Mouse (Mus musculus): Measurements from ENCODE around the gene Tk1.
"Not testable (repeated sequence)": the region's sequence is repeated elsewhere in the genome, so short reads cannot be mapped to it uniquely, and the experiment has no call there.

Tk1 gene

GRCm38 (mm10) chr11:117846640-117847039 lies 20.7 kb upstream of the Tk1 start:
- DNase-seq (ENCODE audit: low spot score), result no peak

- DNase-seq (ENCODE audit: low spot score), result no peak
Measured at GRCm38 (mm10) chr11:117845651-117846050, 19.8 kb upstream of the Tk1 start.

GRCm38 (mm10) chr11:117844997-117845396 lies 19.1 kb upstream of the Tk1 start:
- DNase-seq (ENCODE audit: low spot score), result no peak

GRCm38 (mm10) chr11:117843434-117843833 lies 17.5 kb upstream of the Tk1 start:
- DNase-seq (ENCODE audit: low spot score), result no peak

GRCm38 (mm10) chr11:117840910-117841309 lies 15.0 kb upstream of the Tk1 start:
- DNase-seq (ENCODE audit: low spot score), result no peak

- DNase-seq (ENCODE audit: low spot score), result no peak
Measured at GRCm38 (mm10) chr11:117839021-117839420, 13.1 kb upstream of the Tk1 start.

GRCm38 (mm10) chr11:117838572-117838971 lies 12.7 kb upstream of the Tk1 start:
- DNase-seq (ENCODE audit: low spot score), result no peak

GRCm38 (mm10) chr11:117836306-117836705 lies 10.4 kb upstream of the Tk1 start:
- DNase-seq (ENCODE audit: low spot score), result no peak

- DNase-seq (ENCODE audit: low spot score), result no peak
Measured at GRCm38 (mm10) chr11:117834086-117834485, 8.2 kb upstream of the Tk1 start.

GRCm38 (mm10) chr11:117833509-117833908 lies 7.6 kb upstream of the Tk1 start:
- not testable (repeated sequence) for DNase-seq (ENCODE audit: low spot score)

- DNase-seq (ENCODE audit: low spot score), result peak; percentile 76
Measured at GRCm38 (mm10) chr11:117832086-117832969, 6.4 kb upstream of the Tk1 start.

GRCm38 (mm10) chr11:117830401-117830800 lies 4.5 kb upstream of the Tk1 start:
- no peak for DNase-seq (ENCODE audit: low spot score)

- no peak for DNase-seq (ENCODE audit: low spot score)
Measured at GRCm38 (mm10) chr11:117829671-117830215, 3.9 kb upstream of the Tk1 start.

- DNase-seq (ENCODE audit: low spot score), result no peak
Measured at GRCm38 (mm10) chr11:117828888-117829604, 3.2 kb upstream of the Tk1 start.

- DNase-seq (ENCODE audit: low spot score), result peak; percentile 63
Measured at GRCm38 (mm10) chr11:117828149-117828887, 2.4 kb upstream of the Tk1 start.

GRCm38 (mm10) chr11:117827386-117827785 lies 1.5 kb upstream of the Tk1 start:
- DNase-seq (ENCODE audit: low spot score), result no peak

GRCm38 (mm10) chr11:117826916-117827315 lies 1.0 kb upstream of the Tk1 start:
- no peak for DNase-seq (ENCODE audit: low spot score)

- DNase-seq (ENCODE audit: low spot score), result no peak
Measured at GRCm38 (mm10) chr11:117826164-117826563, 272 bp upstream of the Tk1 start.

GRCm38 (mm10) chr11:117824060-117824969 lies 1.6 kb downstream of the Tk1 start:
- peak; percentile 85 for DNase-seq (ENCODE audit: low spot score)

- no peak for DNase-seq (ENCODE audit: low spot score)
Measured at GRCm38 (mm10) chr11:117823411-117823810, 2.5 kb downstream of the Tk1 start.

- DNase-seq (ENCODE audit: low spot score), result no peak
Measured at GRCm38 (mm10) chr11:117822728-117823241, 3.1 kb downstream of the Tk1 start.

All from lung, postnatal 25 days (tissue).